Mouse (Mus musculus) CD8-positive naive resting alpha-beta T cell, adult 57 days (primary cell): ENCODE data around the gene Srrt. TPM values are rescaled to one million over a fixed set of nuclear protein-coding genes. Genes with fewer than 3 reads are reported as not detected.

ENCODE experiments used
- total RNA-seq: library from RNA; stranded (reverse); gene quantifications from one replicate; pipeline ENCODE4 v1.2.4, GENCODE M21; 2023

Gene Srrt
- total RNA-seq, result 437 TPM

DNA sequence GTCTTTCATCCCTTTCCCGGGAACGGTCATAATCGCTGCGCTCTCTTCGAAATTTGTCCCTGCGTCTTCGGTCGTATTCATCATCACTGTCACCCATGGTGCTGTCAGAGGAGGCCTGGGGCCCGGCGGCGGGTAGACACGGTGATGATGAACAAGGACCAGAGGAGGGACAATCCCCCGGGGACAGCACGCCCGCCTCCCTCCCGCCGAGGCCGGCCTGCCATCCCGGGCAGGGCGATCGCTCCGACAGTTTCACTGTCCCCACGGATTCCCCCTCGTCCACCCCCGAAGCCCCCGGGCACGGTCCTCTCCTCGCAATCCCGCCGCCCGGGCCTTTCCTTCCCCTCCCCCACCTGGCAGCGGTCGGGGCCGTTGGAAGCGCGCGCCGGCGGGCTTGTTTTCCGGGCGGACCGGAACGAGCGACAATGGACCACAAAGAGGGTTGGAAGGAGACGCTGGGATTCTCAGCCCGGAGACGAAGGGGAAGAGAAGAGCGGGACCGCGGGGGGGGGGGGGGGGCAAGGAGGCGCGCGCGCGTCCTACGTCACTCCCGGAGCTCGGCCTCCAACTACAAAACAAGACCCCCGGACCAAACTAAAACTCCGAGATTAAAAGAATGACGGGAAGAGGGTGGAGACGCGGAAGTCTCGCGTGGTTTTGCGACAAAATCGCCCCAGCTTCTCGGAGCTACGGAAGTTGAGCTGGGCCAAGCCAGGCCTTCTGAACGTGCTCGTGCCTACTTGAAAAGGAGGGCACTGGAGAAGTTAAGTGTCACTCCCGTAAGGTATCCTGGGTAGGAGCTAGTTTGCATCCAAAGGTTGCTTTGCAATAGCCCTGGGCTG is at the start of gene Srrt:
TSS of gene Srrt (minus strand) at position 604 of the 842 bp plus-strand sequence.

DNA sequence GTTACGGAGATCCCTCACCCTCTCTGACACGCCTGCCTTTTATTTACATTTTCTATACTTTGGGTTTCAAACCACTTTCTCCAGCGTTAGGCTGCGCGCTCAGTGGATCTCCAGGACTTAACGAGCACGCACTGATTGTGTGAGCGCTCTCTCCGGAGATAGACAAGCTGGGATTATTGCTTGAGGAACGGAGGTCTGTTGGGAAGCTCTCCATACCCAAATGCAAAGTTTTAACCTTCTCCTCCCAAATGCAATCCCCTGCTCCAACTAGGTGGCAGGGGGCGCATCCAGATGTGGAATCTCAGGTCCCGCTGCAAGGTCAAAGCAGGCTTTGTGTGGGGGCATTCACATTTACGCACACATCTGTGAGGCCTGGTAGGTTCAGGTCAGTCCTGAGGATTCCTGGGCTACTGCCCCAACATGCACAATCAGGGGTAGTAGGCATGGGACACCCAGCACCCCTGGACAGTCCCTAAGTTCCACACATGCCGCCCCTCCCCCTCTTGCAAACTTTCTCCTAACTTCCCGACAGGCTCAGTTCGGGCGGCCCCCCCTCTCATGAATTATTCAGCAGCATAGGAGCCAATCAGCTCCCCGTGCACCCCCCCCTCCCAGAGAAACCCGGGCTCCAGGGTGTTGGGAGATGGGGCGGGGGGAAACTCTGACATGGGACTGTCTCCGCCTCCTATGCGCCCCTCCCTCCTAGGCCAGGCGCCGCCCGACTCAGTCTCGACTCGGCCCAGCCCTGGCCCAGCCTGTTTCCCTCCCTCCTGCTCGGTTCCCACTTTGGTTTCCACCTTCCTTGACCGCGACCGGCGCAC is 42.1 kb upstream of the Srrt start, which contains the start of gene Ephb4:
TSS of gene Ephb4 (plus strand) at position 726 of the 821 bp plus-strand sequence.

DNA sequence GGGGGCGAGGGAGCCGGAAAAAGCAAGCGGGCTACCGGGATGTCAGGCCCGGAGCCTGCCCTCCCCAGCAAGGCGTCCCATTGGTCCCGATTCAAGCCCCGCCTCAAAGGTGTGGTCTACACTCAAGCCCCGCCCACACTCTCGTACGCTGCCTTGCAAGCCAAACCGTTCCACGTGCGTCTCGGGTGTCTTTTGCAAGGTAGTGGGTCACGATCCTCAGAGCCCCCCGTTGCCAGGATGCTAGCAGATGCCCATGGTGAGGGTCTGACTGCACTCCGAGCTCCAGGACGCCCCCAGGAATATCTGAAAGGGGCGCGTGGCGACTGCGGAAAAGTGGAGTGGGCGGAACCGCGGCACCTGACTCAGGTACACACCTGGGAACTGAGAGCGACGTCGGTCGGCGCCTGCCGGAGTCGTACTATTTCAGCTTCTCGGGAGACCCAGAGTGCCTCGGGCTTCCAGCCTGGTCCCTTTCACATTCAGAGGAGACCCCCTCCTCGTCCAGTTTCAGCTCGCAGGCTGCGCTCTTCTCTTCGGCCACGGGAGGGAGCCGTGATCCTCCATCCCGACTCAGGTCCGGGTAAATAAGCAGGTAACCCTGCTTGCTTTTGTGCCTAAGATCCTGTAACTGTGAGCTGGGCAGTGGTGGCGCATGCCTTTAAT is 26.2 kb upstream of the Srrt start, which contains the start of gene Slc12a9:
TSS of gene Slc12a9 (minus strand) at position 86 of the 663 bp plus-strand sequence.

DNA sequence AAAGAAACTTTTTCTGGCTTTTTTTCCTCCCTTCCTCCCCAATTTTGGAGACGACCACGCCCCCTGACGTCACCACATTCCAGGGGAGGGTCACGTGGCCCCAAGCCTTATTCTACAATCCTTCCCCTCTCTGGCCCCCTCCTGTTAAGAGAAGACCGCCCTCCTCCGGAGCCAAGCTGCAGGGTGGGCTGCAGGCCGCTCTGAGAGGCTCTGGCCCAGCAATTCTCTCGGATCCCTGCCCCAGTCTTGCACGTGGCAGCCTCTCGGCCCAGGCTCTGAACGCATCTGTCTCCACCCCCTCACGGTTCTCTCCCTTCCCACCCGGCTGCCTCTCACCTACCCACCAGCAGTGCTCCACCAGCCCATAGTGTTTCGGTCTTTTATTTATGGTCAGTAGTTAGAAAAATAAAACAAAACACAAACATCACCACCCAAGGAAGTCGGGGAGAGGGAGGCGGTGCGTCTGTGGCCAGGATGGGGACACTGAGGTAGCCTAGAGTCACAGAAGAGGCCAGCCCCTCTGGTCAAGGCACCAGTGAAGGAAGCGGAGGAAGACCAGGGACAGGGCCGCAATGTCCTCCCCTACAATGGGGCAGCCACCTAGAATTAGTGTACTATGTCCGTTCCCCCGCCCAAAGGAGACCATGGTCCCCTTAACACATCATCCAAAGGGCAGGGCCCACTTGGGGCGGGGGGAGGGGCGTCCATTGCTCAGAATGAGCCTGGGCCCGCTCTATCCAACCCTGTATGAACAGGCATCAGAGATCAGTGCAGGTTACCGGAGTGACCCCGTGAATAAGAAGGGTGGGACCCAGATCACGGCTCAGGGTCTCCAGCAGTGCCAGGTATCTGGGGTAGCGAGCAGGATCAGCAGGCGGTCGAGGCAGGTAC is 7.0 kb upstream of the Srrt start, which contains the start of gene Trip6:
TSS of gene Trip6 (minus strand) at position 212 of the 891 bp plus-strand sequence.

DNA sequence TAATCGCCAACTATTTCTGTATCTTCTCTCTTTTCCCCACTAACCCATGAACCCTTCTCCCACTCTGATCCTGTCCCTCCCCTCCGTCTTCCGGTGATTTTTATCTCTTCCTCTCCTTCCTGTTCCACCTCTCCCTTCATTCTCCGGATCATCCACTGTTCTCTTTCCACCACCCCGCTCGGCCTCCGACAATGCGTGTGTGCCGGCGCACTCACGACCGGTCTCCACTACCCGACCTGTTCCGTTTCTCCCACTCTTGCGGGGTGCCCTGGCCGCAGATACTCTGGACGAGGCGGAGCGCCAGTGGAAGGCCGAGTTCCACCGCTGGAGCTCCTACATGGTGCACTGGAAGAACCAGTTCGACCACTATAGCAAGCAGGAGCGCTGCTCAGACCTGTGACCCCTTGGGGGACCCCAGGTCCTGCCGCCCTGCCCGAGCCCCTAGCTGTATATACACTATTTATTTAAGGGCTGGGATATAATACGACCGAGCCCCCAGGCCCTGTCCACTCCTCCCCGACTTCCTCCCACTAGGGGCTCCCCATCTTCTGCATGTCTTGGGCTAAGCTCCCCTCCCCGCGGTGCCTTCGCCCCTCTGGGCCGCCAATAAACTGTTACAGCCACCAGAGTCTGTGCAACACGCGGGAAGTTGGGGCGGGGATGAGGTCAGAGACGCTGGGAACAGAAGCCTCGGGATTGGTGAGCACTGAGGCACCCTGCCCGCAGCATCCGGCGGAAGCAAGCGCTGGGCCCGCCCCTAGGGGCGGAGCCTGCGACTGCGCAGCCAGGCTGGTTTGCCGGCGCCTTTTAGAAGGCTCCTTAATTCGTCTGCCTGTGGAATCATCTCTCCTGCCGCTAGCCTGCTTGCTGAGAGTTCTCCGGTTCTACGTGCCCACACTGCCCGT is 13.4 kb downstream of the Srrt start, which contains the start of gene Ufsp1:
TSS of gene Ufsp1 (plus strand) at position 791 of the 905 bp plus-strand sequence.

DNA sequence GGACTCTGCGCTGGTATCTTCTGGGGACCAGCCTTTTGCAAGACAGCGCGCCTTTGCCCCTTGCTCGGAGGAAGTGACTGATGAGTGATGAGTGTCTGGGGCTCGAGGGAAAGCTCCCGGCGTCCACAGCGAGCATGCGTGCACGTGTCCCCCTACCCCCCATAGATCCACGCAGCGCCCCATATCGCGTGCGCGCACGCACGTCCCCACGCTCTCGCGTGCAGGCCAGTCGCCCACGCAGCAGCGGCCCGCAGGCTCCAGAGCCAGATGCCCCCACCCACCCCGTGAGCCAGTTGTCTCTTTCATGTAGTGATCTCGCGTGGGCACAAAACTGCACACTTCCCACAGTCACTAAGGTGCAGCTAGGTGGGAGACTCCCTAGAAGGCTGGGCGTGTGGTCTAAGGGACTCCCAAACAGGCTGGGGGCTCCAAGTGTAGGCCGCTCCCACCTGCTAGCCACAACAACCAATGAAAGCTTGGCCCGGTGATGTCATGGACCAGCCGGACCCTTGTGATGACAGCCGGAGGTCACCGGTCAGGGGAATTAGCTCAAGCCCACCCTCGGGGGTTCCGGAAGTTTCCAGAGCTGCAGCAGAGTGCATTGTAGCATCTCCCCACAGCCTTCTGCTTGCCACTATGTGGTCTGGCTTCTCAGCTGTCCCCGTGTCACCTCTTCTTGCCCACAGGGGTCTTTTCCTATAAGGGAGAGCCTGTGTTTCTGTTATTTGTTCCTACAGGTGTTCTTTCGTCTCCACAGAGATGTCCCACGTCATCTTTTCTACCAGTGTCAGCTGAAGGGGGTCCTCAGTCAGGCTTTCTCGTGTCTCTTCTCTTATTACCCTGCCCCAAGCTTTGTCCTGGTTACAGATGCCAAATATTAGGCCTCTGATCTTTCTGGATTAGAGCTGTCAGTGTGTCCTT is 20.2 kb downstream of the Srrt start, which contains the start of gene Ache:
TSS of gene Ache (plus strand) at position 488 of the 921 bp plus-strand sequence.

Other genes starting within 250 kb of the Srrt start
- gene Serpine1, start 235.4 kb downstream of the Srrt start, total RNA-seq, result not detected
- gene Trim56, start 191.5 kb downstream of the Srrt start, total RNA-seq, result 87.5 TPM
- gene Muc3, start 158.4 kb downstream of the Srrt start, total RNA-seq, result not detected
- gene Muc3a, start 95.3 kb downstream of the Srrt start, total RNA-seq, result 3.5 TPM
- 0.80 TPM for gene Ache, start 20.2 kb downstream of the Srrt start, total RNA-seq
- 0.86 TPM for gene Ufsp1, start 13.0 kb downstream of the Srrt start, total RNA-seq
- gene Trip6, start 6.7 kb upstream of the Srrt start, total RNA-seq, result 7.5 TPM
- gene Slc12a9, start 25.9 kb upstream of the Srrt start, total RNA-seq, result 16.9 TPM
- 0.21 TPM for gene Ephb4, start 42.4 kb upstream of the Srrt start, total RNA-seq
- 0.03 TPM for gene Zan, start 169.4 kb upstream of the Srrt start, total RNA-seq
- gene Pop7, start 194.8 kb upstream of the Srrt start, total RNA-seq, result 30.3 TPM
- gene Gigyf1, start 210.9 kb upstream of the Srrt start, total RNA-seq, result 92.9 TPM
- gene Epo, start 225.6 kb upstream of the Srrt start, total RNA-seq, result not detected
- 300 TPM for gene Gnb2, start 225.8 kb upstream of the Srrt start, total RNA-seq
- not detected for gene Actl6b, start 245.8 kb upstream of the Srrt start, total RNA-seq